Mouse (Mus musculus): ENCODE results near the gene Plekha8. TPM values are rescaled to one million over a fixed set of nuclear protein-coding genes. Genes with fewer than 3 reads are reported as not detected.

Gene Plekha8
- polyA plus RNA-seq, 1 experiment from 2014 or later, result 19.4 TPM

DNA sequence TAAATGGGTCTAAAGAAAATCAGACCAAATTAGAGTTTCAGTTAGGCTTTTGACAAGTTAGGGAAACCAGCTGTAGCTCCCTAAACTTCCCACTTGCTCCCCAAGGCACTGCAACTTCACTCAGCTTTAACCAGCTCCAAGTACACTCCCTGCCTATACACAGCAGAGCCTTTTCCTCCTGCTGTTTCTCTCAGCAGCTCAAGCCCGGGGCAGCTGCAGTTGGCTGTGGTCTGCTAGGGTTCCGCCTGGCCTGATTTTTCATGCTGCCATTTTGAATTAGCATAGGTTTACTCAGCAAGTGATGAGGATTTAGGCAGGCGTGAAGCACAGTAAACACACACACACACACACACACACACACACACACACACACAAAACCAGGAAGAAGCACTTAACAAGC is 29.9 kb upstream of the Plekha8 start:
- Histone ChIP-seq H3K4me3 (ENCODE audit: inconsistent target) (no peak overlapping the region), H3K27ac (no peak overlapping the region), H3K79me2 (ENCODE audit: inconsistent target) (no peaks in the 10 kb centered on the region), H3K36me3 (ENCODE audit: inconsistent target) (no peaks in the 10 kb centered on the region)
- WGBS (ENCODE audit: missing documents), result 79% methylated on average over 3 of the region's 3 CpGs

DNA sequence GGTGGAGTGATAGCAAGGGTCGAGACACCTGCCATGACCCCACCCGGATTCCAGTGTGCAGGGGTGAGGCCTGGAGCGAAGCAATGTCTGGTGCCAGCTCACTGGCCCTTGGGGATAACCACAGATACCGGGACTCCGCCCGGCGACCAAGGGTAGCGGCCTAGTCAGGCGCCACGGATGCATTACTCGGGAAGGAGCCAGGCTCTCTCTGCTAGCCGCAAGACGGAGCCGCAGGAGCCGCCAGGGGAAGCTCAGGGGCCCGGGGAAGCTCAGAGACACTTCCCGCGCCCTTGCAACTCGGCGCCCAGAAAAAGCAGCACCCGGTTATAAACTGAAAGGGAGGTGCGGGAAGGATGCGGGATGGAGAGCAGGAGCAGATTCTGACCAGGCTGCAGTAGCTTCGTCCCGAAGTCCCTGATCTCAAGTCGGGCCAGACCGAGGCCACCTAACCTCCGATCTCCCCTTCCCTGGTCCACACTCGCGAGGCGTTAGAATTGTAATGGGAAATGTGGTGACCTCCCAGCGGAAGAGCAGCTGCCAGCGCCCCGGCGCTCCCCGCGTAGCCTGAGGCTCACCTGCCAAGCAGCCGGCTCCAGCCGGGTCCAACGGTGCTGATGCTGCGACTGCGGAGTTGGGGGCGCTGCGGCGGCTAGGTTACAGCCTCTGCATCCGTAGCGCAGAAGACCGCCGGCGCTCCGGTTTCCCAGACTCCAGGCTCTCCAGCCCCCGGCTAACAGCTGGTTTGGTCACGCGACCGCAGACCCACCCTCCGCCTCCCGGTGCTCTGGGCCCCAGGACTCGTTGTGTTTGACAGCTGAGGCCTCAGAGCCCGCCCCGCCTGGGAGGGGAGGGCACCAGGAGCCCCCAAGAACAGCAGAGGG is 29.0 kb upstream of the Plekha8 start, which contains the start of gene Scrn1:
Gene Scrn1 (minus strand): TSS at position 825 of the 881 bp plus-strand sequence.
- Histone ChIP-seq H3K27ac (no peak within 1 kb of the TSS), H3K36me3 (ENCODE audit: inconsistent target) (no peaks in the 10 kb centered on the region), H3K79me2 (ENCODE audit: inconsistent target) (no peaks in the 10 kb centered on the region), H3K4me3 (ENCODE audit: inconsistent target) (no peak within 1 kb of the TSS)
- WGBS (ENCODE audit: missing documents), result 4% methylated on average over 60 of the region's 60 CpGs

DNA sequence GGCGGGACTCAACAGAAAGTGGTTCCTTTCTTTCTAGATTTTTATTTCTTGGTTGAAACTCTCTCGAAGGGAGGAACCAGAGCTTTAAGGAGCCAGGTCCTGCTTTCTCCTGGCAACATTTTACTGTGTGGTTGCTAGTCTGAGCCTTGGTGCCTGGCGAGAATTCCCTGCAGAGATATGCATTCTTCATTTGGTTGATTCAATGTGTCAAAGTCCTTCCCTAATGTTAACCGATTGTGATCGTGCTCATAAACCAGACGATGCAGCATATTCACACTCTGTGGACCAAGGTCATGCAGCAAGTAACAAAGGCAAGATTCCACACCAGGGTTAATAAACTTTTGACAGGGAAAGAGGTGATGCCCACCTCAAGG is 28.4 kb upstream of the Plekha8 start:
- H3K4me3 ChIP-seq (ENCODE audit: inconsistent target), result no peak overlapping the region
- H3K27ac ChIP-seq, result no peak overlapping the region
- no peaks in the 10 kb centered on the region for H3K36me3 ChIP-seq (ENCODE audit: inconsistent target)
- no peaks in the 10 kb centered on the region for H3K79me2 ChIP-seq (ENCODE audit: inconsistent target)
- WGBS (ENCODE audit: missing documents), result 8% methylated on average over 5 of the region's 6 CpGs

DNA sequence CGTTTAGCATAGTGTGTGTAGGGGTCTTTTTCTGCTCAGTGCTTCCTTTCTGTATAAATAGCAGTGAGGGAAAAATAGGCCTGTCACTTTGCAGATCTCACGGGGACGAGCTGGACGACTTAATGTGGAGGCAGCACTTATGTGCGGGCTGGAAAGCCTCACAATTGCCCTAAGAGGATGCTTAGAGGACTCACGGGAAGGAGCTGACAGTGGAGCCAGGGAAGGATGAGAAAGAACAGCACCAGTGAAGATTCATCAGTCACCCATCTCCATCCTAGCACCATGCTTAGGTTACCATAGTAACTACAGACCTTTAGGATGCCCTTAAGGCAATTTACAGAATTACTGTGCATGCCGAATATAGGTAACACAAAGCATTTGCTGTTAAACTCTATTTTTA is 25.1 kb upstream of the Plekha8 start:
- Histone ChIP-seq H3K27ac (no peak overlapping the region), H3K79me2 (ENCODE audit: inconsistent target) (no peaks in the 10 kb centered on the region), H3K36me3 (ENCODE audit: inconsistent target) (no peaks in the 10 kb centered on the region), H3K4me3 (ENCODE audit: inconsistent target) (no peak overlapping the region)
- WGBS (ENCODE audit: missing documents), result 86% methylated on average over 6 of the region's 7 CpGs

DNA sequence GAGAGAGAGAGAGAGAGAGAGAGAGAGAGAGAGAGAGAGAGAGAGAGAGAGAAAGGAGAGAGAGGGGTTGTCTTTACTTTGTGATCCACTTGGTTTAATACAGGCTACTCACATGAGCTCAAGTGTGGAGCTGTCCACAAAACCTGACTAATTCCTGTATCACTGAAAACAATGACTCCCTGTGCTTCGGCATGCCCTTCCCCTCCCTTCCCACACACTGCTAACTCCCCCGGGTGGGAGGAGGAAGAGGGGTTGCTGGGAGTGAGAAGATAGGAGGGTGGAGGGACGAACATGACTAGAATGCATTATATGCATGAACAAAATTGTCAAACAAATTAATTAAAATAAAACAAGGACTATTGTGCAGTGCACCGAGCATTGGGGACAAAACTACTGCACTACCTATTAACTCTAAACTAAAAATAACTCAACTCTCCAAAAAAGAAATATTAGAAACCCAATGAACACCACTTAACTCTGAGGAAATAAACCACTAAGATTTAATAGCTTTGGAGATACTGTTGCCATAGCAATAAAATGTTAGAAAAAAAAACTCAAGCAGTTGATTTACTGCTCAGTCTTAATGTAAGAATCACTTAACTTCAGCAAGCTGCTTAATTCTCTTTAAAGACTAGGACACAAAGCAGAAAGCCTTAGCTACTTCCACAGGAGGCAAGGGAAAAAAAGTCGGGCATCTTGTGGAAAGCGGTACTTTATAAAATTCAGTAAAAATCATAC is 21.5 kb upstream of the Plekha8 start:
- Histone ChIP-seq H3K36me3 (ENCODE audit: inconsistent target) (no peaks in the 10 kb centered on the region), H3K27ac (no peak overlapping the region), H3K4me3 (ENCODE audit: inconsistent target) (no peak overlapping the region), H3K79me2 (ENCODE audit: inconsistent target) (no peaks in the 10 kb centered on the region)
- WGBS (ENCODE audit: missing documents), result 42% methylated on average over 5 of the region's 6 CpGs

GRCm38 (mm10) chr6:54586175-54586574 is 8.7 kb upstream of the Plekha8 start:
- Histone ChIP-seq H3K4me3 (ENCODE audit: inconsistent target) (no peak overlapping the region), H3K79me2 (ENCODE audit: inconsistent target) (no peaks in the 10 kb centered on the region), H3K36me3 (ENCODE audit: inconsistent target) (no peaks in the 10 kb centered on the region), H3K27ac (no peak overlapping the region)
- 15% methylated on average over 2 of the region's 2 CpGs for WGBS (ENCODE audit: missing documents)

GRCm38 (mm10) chr6:54586911-54587310 is 8.0 kb upstream of the Plekha8 start:
- Histone ChIP-seq H3K36me3 (ENCODE audit: inconsistent target) (no peaks in the 10 kb centered on the region), H3K27ac (no peak overlapping the region), H3K4me3 (ENCODE audit: inconsistent target) (no peak overlapping the region), H3K79me2 (ENCODE audit: inconsistent target) (no peaks in the 10 kb centered on the region)
- 85% methylated on average over 8 of the region's 8 CpGs for WGBS (ENCODE audit: missing documents)

DNA sequence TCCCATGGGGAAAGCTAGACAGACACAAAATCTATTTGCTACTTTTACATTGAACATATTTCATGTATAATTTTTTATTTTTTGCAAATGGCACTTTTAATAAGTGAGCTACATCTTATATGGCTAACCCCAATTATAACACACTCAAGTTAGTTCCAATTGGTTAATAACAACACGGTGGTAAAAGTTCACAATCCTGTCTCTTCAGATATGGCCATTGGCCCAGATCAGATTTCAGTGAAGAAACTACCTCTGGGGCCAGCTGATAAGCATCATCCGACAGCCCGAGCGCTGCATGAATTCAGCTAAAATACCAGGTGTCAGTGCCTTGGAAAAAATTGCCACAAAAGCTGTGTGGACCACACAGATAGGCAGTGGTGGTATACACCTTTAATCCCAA is 7.2 kb upstream of the Plekha8 start:
- H3K4me3 ChIP-seq (ENCODE audit: inconsistent target), result no peak overlapping the region
- H3K79me2 ChIP-seq (ENCODE audit: inconsistent target), result no peaks in the 10 kb centered on the region
- no peaks in the 10 kb centered on the region for H3K36me3 ChIP-seq (ENCODE audit: inconsistent target)
- no peak overlapping the region for H3K27ac ChIP-seq
- 85% methylated on average over 4 of the region's 4 CpGs for WGBS (ENCODE audit: missing documents)

DNA sequence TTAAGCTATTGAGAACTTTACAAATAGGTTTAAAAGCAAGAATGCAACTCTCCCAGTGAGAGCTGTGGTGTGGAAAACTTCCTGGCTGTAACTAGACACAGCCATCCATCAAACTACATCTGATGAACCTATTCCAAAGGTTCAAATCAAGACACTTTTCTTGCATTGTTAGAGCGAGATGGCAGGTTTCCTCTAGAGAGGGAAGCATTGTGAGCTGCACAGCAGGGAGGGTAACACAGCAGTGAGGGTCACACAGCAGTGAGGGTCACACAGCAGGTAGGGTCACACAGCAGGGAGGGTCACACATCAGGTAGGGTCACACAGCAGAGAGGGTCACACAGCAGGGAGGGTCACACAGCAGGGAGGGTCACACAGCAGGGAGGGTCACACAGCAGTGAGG is 6.7 kb upstream of the Plekha8 start:
- no peaks in the 10 kb centered on the region for H3K36me3 ChIP-seq (ENCODE audit: inconsistent target)
- H3K4me3 ChIP-seq (ENCODE audit: inconsistent target), result no peak overlapping the region
- H3K27ac ChIP-seq, result no peak overlapping the region
- no peaks in the 10 kb centered on the region for H3K79me2 ChIP-seq (ENCODE audit: inconsistent target)
- 92% methylated on average over 1 of the region's 1 CpGs for WGBS (ENCODE audit: missing documents)

GRCm38 (mm10) chr6:54590691-54591090 is 4.2 kb upstream of the Plekha8 start:
- Histone ChIP-seq H3K36me3 (ENCODE audit: inconsistent target) (no peaks in the 10 kb centered on the region), H3K27ac (no peak overlapping the region), H3K4me3 (ENCODE audit: inconsistent target) (no peak overlapping the region), H3K79me2 (ENCODE audit: inconsistent target) (no peaks in the 10 kb centered on the region)
- 86% methylated on average over 2 of the region's 2 CpGs for WGBS (ENCODE audit: missing documents)

DNA sequence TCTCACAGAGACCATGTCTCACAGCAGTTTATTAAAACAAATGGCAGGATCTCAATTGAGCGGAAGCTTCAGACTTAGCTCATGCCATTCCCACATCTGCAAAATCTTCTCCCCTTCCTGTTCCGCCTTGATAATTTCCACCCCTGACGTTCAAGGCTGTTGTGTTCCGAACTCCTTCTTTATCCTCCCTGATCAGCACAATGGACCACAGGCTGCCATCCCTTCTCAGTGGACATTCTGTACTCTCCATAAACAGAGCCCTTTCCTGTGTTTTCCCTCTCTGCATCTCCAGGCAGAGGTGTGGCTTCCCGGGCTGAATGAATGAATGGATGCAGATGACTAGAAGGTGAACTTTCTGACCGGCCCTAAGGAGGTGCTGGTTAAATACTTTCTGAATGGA is 3.1 kb upstream of the Plekha8 start:
- WGBS (ENCODE audit: missing documents), result 85% methylated on average over 6 of the region's 6 CpGs
- H3K4me3 ChIP-seq (ENCODE audit: inconsistent target), result no peak overlapping the region
- H3K79me2 ChIP-seq (ENCODE audit: inconsistent target), result no peaks in the 10 kb centered on the region
- H3K36me3 ChIP-seq (ENCODE audit: inconsistent target), result no peaks in the 10 kb centered on the region
- no peak overlapping the region for H3K27ac ChIP-seq

DNA sequence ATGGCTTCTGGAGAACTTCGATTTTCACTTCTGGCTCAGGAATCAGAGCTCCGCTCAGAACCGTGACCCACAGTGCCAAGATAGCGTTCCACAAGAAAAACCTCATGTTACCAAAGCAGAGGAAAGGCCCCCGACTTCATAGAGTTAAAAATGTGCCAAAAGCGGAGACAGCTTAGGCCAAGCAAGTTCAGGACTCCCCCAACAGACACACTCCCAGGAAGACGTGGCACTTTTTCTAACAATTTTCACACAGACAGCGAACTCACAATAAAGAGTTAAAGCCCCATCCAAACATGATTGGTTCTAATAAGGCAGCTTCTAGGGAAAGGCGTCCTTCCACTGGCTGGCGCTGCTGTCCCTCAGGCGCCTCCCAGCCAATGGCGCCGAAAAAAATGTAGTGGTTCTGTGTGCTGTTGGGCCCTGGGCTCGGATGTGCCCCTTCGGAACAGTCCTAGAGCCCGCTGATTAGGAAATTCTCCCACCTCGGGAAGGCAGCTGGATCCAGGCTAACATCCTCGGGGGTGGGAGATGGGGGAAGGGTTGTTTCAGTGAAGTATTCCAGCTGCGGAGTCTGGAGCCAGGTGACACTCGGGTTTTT is 1.9 kb upstream of the Plekha8 start:
- under 1% methylated on average over 20 of the region's 20 CpGs for WGBS (ENCODE audit: missing documents)
- H3K27ac ChIP-seq, result no peak overlapping the region
- peak overlapping the region; percentile 54 for H3K4me3 ChIP-seq (ENCODE audit: inconsistent target)
- no peaks in the 10 kb centered on the region; the same call in 1 of the 2 replicates for H3K79me2 ChIP-seq (ENCODE audit: inconsistent target)
- no peaks in the 10 kb centered on the region for H3K36me3 ChIP-seq (ENCODE audit: inconsistent target)

DNA sequence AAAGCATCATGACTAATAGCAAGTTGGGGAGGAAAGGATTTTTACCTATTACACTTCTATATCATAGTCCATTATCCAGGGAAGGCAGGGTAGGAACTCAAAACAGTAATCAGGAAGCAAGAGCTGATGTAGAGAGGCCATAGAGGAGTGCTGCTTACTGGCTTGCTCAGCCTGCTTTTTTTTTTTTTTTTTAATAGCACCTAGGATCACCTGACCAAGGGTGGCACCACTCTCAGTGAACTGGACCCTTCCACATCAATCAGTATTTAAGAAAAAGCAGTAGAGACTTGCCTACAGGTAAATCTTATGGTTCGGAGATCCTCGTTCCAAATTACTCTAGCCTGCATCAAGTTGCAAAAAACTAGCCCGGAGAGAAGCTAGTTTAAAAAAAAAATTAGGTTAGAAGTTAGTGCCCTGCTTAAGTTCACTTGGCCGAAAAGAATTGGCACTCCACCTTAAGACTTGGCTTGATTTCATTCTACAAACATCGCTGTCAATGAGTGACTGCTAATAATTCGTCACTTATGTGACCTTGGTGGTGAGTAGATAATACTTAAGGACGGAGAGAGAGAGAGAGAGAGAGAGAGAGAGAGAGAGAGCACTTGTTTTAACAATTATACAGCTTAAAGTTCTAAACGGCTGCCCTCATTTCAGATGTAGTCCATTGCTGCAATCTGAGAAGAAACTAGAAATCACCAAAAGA is 994 bp upstream of the Plekha8 start:
- H3K27ac ChIP-seq, result no peak overlapping the region
- H3K4me3 ChIP-seq (ENCODE audit: inconsistent target), result no peak overlapping the region
- WGBS (ENCODE audit: missing documents), result 63% methylated on average over 8 of the region's 8 CpGs
- no peaks in the 10 kb centered on the region for H3K36me3 ChIP-seq (ENCODE audit: inconsistent target)
- H3K79me2 ChIP-seq (ENCODE audit: inconsistent target), result peaks cover under 1% of the 10 kb centered on the region; the same call in 1 of the 2 replicates

GRCm38 (mm10) chr6:54595330-54595878 is 493 bp downstream of the Plekha8 start:
- Histone ChIP-seq H3K79me2 (ENCODE audit: inconsistent target) (peaks cover 3% of the 10 kb centered on the region; the same call in 1 of the 2 replicates), H3K27ac (no peak overlapping the region), H3K36me3 (ENCODE audit: inconsistent target) (no peaks in the 10 kb centered on the region), H3K4me3 (ENCODE audit: inconsistent target) (peak overlapping the region; percentile 46)
- 1% methylated on average over 48 of the region's 48 CpGs for WGBS (ENCODE audit: missing documents)
